Mouse (Mus musculus): ENCODE results near the gene Adpgk. TPM values are rescaled to one million over a fixed set of nuclear protein-coding genes. Genes with fewer than 3 reads are reported as not detected.
"Not testable (repeated sequence)": the region's sequence is repeated elsewhere in the genome, so short reads cannot be mapped to it uniquely, and the experiment has no call there.

Gene Adpgk
- total RNA-seq, 2 experiments from 2014 or later: 25.4 to 31.9 TPM

DNA sequence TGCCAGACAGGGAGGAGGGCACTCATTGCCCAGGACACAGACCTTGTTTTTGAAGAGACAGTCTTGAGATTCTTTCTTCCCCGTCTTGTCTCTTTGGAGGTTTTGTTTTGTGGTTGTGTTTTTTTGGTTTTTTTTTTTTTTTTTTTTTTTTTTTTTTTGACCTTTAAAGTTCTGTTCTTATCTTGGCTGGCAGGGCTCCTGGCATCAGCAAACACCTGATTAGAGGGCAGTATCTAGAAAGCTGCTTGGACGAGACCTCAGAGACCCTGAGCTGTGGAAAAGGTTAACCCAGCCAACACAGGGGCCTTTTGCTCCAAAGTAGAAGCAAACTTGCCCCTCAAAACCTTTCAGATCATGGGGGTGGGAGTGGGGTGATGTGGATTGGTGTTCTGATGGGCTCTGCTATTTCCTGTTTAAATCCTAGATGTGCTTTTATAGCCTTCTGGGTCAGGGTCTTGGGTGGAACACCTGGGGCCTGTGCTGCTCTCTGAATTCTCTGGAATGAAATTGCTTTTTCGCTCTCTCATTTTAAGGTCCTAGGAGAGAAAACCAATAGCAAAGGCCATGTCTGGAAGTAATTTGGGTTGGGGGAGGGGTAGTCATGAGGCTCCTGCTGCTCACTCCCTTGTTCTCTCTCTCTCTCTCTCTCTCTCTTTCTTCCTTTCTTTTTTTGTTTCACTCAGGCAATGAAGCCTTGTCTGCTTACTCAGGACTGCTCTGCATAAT lies 2.5 kb upstream of the Adpgk start:
- no peak for DNase-seq (ENCODE audit: low spot score in 2 of 2)

DNA sequence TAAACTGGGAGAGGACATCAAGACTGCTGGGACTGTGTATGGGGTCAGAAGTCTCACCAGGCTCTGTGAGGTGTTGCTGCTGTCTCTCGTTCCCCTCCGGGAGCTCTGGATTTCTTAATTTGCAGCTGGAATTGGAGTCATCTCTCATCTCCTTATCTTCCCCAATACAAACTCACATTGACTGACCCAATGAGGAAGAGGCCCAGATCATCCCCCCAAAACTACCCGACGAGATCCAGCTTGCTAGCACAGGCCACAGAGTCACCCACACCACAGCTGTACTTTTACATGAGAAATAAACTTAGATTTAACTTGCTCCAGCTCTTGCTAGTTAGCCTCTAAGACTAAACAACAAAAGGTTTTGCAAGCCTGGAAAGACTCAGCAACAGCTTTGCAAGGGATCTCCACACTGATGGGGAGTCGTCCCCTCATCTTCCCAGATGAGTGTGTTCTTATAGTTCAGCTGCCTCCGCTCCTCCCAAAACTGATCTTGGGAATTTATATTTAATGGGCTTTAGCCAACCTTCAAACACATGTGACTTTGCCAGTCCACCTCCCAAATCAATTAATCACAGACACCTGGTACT lies 1.7 kb upstream of the Adpgk start:
- no peak for DNase-seq (ENCODE audit: low spot score in 2 of 2)

DNA sequence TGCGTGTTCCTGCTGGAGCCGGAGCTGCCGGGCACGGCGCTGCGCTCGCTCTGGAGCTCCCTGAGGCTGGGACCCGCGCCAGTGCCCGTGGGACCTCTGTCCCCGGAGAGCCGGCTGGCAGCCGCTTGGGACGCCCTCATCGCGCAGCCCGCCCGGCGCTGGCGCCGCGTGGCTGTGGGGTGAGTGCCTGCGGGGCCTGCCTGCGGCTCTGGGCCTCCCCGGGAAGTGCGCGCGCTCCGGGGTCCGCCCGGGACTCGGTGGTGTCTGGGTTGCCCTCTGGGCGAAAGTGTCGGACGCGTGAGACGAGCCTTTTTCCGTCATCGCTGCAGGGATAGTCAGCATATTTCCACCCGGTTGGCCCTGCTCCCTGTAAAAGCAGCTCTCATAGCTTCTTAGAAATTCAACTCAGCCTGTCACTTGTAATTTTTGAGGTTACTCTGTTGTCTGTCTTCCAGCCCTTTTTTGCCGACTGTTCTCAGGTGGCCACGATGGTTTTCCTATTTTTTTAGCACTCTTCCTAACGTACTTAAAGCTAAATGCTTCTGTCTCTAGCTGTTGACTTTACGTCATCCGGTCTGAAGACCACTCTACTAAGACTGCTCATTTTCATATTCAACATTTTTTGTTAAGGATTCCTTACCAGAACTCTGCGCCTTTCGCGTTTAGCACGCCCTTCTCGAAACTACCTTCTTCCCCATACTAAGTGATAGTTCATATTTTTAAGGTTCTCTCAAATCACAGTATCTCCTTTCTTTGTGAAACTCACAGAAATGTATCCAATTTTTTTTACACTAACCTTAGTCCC lies 532 bp downstream of the Adpgk start:
- no peak for DNase-seq (ENCODE audit: low spot score in 2 of 2)

DNA sequence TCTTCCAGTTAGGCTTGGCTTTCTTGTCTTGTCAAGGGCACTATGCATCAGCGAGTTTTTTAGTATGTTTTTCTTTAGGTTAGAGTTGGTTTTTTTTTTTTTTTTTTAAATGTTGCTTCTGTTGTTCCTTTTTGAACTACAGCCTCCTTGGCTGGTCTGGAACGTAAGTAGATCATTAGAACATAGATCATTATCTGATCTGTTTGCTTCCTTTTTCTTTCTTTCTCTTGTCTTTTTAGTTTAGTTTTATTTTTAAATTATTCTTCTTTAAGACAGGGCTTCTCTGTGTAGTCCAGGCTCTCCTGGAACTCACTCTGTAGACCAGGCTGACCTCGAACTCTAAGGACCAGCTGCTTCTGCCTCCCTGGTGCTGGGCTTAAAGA lies 1.1 kb downstream of the Adpgk start:
- no peak for DNase-seq (ENCODE audit: low spot score in 2 of 2)

DNA sequence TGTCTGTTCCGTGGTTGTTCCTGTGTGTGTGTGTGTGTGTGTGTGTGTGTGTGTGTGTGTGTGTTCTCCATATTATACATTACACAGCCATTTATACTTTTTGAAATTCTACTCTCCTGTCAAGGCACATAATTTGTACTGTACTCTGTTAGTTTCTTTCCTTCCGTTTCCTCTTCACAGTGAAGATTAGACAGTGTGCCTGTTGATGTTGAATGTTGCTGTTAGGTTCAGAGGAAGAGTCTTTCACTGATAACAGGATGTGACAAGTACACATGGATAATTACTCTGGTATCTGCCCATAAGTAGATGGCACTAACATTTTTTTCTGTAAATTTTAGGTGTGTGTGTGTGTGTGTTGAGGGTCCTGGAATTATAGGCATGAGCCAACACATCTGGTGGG lies 5.1 kb downstream of the Adpgk start:
- DNase-seq (ENCODE audit: low spot score in 2 of 2): no peak

DNA sequence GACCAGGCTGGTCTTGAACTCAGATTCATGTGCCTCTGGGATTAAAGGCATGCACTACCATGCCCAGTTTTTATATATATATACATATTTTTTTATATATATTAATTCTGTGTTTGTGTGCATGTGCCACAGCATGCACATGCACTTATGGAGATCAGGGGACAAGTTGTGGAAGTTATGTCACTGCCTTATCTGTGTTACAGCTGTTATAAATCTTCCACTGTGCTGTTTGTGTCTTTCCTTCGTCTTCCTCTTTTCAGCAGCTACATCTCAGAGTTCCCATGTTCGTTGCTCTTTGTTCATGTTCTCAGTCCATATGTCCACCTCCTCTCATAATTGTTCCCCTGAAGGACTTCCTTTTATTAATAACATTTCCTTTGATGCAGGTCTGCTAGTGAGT lies 16.5 kb downstream of the Adpgk start:
- no peak for DNase-seq (ENCODE audit: low spot score in 2 of 2)

DNA sequence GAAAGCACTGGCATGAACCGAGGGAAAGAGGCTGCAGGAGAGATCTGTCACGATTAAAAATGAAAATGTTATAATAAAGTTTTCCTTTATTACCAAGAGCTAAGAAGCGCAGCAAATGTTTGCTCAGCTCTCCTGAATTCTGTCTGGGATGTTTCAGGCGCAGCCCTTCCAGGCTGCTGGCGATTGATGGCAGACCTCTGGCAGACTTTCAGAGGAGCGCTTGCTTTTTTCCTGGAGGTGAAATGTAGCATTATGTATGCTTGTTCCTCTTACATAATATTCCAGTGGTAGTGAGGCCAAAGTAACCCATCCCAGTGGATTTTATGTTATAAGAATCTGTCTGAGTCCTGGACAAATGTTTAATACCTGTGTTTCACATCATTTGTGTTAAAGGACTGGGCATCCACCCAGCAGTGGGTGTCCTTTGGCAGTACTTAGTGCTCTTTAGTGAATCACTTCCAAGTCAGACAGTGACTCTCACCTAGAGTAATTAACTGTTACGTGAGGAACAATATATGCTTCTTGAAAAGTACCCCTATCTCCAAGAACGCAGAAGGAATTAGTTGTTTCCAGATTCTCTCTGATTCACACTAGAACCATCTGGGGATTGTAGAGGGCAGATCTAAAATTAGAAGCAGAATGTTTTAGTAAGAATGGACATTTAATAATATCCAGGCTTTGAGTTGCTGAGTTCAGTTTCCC lies 19.4 kb downstream of the Adpgk start:
- DNase-seq (ENCODE audit: low spot score in 2 of 2): no peak

DNA sequence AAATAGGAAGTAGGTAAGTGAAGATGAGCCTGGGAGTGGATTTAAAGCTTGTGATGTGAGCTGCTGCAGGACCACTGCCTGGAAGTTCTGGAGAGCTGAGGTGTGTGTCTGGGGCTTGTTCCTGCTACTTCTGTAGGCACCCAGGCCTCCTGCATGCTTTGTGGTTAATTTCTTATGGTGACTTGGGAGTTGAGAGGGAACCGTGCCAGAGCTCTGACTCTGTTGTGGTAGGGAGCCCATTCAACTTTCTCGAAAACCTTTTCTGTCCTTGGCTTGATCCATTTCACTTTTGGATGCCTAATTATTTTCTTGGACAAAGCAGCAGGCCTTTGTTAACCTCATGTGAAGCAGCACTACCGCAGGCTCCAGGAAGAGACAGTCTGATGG lies 19.9 kb downstream of the Adpgk start:
- no peak for DNase-seq (ENCODE audit: low spot score in 2 of 2)

DNA sequence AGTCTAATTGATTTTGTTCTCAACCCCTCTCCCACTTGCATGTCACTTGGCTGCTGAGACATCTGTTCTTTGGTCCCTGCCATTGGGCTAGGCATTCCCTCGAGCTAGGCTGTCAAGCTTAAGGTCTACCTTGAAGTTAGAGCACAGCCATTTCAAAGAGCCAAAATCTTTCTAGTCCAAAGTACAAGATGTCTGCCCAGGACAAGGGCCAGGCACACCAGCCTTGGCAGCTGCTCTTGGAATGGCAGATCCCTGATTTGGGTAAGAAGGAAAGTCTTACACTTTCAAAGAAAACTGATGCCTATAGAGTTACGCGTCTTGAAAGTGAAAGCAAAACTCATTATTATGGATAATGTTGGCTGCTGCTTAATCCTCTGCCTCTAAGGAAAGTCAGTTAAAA lies 24.8 kb downstream of the Adpgk start:
- DNase-seq (ENCODE audit: low spot score in 2 of 2): no peak

DNA sequence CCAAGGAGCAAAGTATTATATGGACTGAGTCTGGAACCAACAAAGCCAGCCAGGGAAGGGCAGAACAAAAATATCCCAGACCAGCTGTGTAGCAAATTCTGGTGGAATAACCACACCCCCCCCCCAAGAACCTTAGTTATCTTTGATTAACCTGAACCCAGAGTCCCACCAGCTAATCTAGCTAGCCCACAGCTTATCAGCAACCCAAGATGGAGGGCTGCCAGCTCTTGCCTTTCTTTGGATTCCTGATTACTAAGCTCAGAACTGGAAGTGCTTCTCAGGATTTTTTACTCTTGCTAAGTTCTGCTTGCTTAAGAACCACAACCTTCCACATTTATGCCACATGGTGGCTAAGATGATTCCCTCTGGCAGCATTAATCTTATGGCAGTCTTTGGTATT lies 33.0 kb downstream of the Adpgk start:
- DNase-seq (ENCODE audit: low spot score in 2 of 2): no peak

DNA sequence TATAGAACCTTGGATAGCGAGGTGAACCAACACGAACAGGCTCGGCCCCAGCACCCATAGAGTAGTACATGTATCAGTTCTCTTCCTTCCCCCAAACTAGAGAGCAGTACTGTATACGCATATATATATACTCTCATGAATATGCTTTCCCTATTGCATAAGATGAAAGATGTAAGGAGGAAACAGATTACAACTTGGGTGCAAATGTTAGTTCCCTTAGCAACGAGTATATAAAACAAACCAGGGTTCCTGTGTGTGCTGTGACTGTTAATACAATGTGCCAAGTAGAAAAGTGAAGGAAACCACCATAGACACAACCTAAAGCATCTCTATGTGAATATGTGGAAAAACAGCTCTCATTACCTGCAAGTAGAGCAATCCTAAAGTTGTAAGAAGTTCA lies 38.7 kb downstream of the Adpgk start:
- no peak for DNase-seq (ENCODE audit: low spot score in 2 of 2)

DNA sequence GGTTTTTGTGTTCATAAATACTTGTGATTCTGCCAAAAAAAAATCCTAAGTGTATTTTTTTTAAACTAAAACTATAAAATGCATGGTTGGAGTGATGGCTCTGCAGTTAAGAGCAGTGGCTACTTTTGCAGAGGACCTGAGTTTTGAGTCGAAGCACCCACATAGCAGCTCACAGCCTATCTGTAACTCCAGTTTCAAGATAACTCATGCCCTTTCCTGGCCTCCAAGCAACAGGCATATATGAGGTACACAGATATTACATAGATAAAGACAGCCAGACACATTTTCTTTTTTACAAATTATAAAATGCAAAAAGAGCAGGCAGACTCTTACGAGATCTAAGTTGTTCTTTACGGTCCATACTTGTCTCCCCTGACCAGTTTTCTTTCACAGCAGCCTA lies 45.2 kb downstream of the Adpgk start:
- no peak for DNase-seq (ENCODE audit: low spot score in 2 of 2)

DNA sequence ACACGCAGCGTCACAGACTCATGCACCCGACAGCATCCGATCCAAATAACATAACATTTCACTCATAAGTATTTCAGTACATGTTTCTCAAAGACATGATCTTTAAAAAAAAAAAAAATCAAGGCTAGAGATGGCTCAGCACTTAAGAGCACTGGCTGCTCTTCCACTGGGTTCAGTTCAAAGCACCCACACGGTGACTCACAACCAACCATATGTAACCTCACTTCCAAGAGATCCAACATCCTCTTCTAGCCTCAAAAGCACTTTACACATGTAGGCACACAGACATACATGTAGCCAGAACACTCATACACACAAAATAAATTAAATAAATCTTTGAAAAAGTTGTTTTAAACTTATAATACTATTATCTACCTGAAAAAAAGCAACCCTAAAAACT lies 46.5 kb downstream of the Adpgk start:
- DNase-seq (ENCODE audit: low spot score in 2 of 2): no peak

DNA sequence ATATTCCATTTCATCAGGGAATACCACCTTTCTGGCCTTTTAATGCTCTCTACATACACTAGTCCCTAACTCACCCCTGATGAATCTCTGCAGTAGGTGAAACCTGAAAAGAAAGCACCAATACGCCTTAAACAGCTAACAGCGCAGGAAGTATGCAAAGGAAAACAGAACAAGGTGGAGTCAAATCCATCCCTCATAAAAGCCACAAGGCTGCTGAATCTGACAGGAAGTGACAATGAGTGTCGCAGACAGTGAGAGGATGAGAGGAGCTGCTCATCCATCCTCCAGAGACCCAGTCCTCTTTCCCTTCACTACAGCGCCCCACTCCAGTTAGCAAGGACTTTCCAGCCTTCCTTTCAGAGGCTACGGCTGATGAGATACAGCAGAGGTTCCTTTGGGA lies 47.1 kb downstream of the Adpgk start:
- no peak for DNase-seq (ENCODE audit: low spot score in 2 of 2)

DNA sequence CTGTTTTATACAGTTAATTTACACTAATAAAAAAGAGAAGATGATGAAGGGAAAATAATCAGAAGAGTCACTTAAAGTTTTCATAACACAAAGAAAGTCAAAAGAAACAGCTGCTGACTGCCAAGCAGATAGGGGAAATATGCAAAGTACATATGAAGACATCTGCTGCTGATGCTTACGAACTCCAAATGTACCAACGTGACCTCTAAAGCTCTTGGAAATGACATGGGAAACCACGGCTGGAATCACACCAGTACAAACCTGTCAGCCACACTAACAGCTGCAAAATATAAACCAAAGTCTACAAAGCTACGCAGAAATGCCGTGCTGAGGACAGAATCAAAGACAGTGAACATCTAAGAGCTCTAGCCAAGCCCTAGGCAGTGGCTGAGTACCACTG lies 47.7 kb downstream of the Adpgk start:
- no peak for DNase-seq (ENCODE audit: low spot score in 2 of 2)

DNA sequence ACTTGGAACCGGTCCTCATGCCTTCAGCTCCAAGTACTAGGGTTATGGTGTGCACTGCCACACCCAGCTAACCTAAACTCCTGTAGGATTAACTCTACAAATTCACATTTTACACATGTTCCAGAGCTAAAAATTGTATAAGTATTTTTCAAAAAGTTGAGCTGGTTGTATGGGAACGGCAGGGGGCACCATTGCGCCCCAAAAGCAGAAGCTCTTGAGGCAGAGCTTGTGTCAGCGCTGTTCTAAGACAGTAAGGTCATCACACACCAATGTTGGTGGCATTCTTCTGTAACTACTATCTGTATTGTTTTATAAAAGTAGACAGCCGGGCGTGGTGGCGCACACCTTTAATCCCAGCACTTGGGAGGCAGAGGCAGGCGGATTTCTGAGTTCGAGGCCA lies 48.6 kb downstream of the Adpgk start:
- DNase-seq (ENCODE audit: low spot score in 2 of 2): peak in 1 of 2 experiments; percentile 27

DNA sequence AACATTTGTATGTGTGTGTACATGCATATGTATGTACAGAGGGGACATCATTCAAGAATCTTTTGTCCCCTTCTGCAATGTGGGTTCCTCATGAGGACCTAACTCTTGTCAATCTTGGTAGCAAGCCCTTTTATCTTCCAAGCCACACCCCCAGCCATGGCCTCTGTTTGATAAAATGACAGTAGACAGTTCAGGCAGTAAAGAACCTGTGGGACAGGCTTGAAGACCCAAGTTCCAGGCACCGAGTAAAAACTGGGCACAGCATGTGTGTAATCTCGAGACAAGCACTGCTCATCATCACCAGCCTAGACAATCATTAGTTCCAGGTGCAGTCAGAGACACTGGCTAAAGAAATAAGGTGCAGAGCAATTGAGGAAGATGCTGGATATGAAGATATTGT lies 54.8 kb downstream of the Adpgk start:
- DNase-seq (ENCODE audit: low spot score in 2 of 2): no peak

DNA sequence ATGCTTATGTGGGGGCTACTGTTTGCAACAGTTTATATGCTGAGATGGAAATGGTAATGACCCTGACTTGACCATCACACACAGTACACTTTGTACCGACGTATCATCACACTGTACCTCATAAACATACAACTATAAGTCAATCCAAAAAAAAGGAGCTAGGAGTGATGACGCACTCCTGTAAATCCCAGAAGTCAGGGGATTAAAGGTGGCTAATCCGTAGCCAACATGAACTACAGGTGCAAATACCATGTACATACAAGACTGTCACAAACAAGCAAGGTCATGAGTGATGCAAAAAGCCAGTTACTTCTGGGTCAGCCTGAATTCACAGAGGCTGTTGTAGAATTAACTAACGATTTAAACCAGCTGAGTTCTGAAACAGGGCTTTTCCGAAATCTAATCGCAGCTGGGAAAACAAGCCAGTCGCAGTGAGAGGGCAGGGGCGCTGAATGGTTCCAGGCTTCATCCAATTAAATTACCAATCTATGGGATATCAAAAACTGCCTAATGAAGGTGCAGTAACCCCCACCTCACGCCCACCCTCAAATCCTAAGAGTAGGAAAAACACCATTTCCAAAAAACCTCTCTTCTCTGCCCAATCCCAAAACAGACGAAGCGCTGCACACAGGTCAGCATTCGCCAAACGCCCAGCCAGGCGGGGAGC lies 61.4 kb downstream of the Adpgk start:
- no peak for DNase-seq (ENCODE audit: low spot score in 2 of 2)

DNA sequence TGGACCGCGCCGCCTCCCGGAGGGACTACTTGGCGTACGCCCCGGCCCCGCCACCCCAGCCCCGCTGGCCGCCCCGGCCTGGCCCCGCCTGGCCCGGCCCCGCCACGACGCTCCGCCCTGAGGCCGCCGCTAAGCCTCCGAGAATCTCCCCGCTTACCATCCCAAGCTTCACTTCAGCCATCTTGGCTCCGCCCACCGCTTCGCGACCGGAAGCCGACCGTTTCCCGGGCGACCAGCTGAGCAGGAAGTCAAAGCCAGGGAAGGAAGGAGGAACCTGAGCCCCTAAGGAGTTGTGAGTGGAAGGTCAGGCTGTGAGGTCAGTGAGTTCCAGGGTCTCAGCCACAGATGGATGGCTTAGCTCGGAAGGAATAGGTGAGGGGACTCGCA lies 61.9 kb downstream of the Adpgk start, which contains the start of gene Bbs4:
Gene Bbs4, minus strand, starts transcription at position 256 of the 387 bp plus-strand sequence.
- DNase-seq (ENCODE audit: low spot score in 2 of 2): peak; percentile 88 to 91

DNA sequence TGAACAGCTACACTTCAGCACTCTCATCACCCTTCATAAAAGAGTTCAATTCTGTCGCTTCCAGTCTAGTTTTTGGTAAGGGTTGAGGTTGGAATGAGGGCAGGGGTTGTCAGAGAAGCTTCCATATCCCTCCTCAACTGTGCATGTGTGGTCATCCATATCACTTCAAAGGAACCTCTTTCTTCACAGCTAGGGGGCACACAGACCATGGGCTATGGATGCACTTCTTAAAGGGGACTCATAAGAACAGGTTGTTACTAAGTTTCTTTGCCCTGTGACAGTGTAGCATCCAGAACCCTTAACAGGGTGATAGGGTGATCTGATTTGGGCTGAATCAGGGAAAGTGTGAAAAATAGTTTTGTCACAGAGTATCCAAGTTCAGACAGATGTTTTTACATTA lies 66.7 kb downstream of the Adpgk start:
- DNase-seq (ENCODE audit: low spot score in 2 of 2): not testable (repeated sequence)

DNA sequence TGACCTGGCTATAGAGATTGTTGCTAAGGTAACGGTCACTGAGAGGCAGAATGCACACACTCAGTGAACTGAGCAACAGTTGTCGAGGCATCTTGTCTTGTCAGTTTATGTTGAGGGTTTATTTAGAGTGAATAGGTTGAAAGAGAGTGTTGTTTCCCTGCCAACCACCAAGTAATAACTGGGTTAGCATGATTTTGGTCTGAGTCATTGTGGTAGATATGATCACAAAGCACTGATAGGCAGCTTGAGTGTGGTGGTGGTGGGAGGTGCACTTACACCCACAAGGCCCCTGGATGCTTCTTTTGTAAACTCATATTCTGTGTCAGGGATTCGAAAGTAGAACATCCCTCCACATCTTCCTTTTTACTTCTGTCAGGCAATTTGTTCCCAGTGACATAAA lies 69.1 kb downstream of the Adpgk start:
- DNase-seq (ENCODE audit: low spot score in 2 of 2): not testable (repeated sequence)

All from adrenal gland, adult 18-20 months (tissue).